In genomic region chr4:139382231-139382630, GRCm38 (mm10) we compare ENCODE assay signal across 9 mouse cellular contexts. TPM values are rescaled to one million over a fixed set of nuclear protein-coding genes. Genes with fewer than 3 reads are reported as not detected.
DNase-seq lines count a peak whose midpoint lies in the region; ATAC-seq and TF ChIP-seq lines count a peak whose summit lies in the region.
"Had no signal": no experiment of that assay in that cellular context is flagged by ENCODE, and none has a peak within 500 bp of the region (broad histone marks: within the 10 kb centered on the region; RNA-seq: fewer than 3 reads in every experiment).

No protein-coding gene starts in this region.

- H3K27ac ChIP-seq in kidney, postnatal 0 days, result no peak overlapping the region
- no peak overlapping the region for H3K27ac ChIP-seq in intestine, embryonic 15.5 days
- H3K27ac ChIP-seq in midbrain, embryonic 14.5 days (replicated peaks; ENCODE audit: low read depth, low read length), result no peak overlapping the region

- no peak for DNase-seq in kidney, postnatal 0 days (ENCODE audit: low spot score)
- DNase-seq in kidney, postnatal 10 days, result no peak
- peak; percentile 32 for DNase-seq in c-Kit-negative CD71-positive TER-119-positive erythroid progenitor cells, embryonic 14.5 days (ENCODE audit: low read depth, low spot score)
- no peak for DNase-seq in midbrain, embryonic 14.5 days
- no peak for DNase-seq in left cerebral cortex, postnatal 36 days (ENCODE audit: low spot score in 2 of 2)
- DNase-seq in frontal cortex, adult 2 months (ENCODE audit: extremely low spot score in 1 of 2, low spot score in 1 of 2), result no peak
- no peak for DNase-seq in ovary, postnatal 10 days (ENCODE audit: low spot score)

- intact Hi-C loops in left cerebral cortex, postnatal 36 days (cut with DNase I), result no loop called here

- H3K4me1 ChIP-seq in kidney, postnatal 0 days (replicated peaks; ENCODE audit: insufficient read depth, low read length), result peaks cover 10% of the 10 kb centered on the region; the same call in 1 of the 2 replicates
- peaks cover 32% of the 10 kb centered on the region for H3K4me1 ChIP-seq in intestine, embryonic 15.5 days (replicated peaks)
- peaks cover 16% of the 10 kb centered on the region for H3K4me1 ChIP-seq in midbrain, embryonic 14.5 days (ENCODE audit: control insufficient read depth, insufficient read depth, low read length)

- 0 out of 2 replicates have a peak, but pooled peaks cover 2% of the 10 kb centered on the region for H3K36me3 ChIP-seq in kidney, postnatal 0 days (ENCODE audit: insufficient read depth, low read length)
- 0 out of 2 replicates have a peak, but pooled peaks cover 2% of the 10 kb centered on the region for H3K36me3 ChIP-seq in intestine, embryonic 15.5 days
- peaks cover 8% of the 10 kb centered on the region; the same call in 1 of the 2 replicates for H3K36me3 ChIP-seq in midbrain, embryonic 14.5 days (ENCODE audit: control insufficient read depth, insufficient read depth, low read length)

- TF ChIP-seq CTCF in kidney, postnatal 0 days (IDR thresholded peaks at IDR 0.05; ENCODE audit: low read depth), result no peak

- H3K4me3 ChIP-seq in kidney, postnatal 0 days (replicated peaks; ENCODE audit: low read depth, low read length), result no peak overlapping the region
- H3K4me3 ChIP-seq in intestine, embryonic 15.5 days (replicated peaks), result no peak overlapping the region
- no peak overlapping the region for H3K4me3 ChIP-seq in midbrain, embryonic 14.5 days (replicated peaks; ENCODE audit: low read depth, low read length)

- H3K9ac ChIP-seq in kidney, postnatal 0 days (ENCODE audit: low read depth, low read length), result 0 out of 2 replicates have a peak overlapping the region, but pooled peaks have one; percentile 13
- 0 out of 2 replicates have a peak overlapping the region, but pooled peaks have one; percentile 1 for H3K9ac ChIP-seq in intestine, embryonic 15.5 days
- H3K9ac ChIP-seq in midbrain, embryonic 14.5 days (replicated peaks; ENCODE audit: low read length), result no peak overlapping the region

- H3K27me3 ChIP-seq in kidney, postnatal 0 days (ENCODE audit: insufficient read depth, low read length), result no peaks in the 10 kb centered on the region
- H3K27me3 ChIP-seq in intestine, embryonic 15.5 days (replicated peaks), result no peaks in the 10 kb centered on the region
- no peaks in the 10 kb centered on the region for H3K27me3 ChIP-seq in midbrain, embryonic 14.5 days (ENCODE audit: control insufficient read depth, insufficient read depth, low read length)

- no peak for ATAC-seq in kidney, postnatal 0 days (replicated peaks; ENCODE audit: low FRiP score, low read depth)
- no peak for ATAC-seq in intestine, embryonic 15.5 days
- no peak for ATAC-seq in midbrain, embryonic 14.5 days (ENCODE audit: low FRiP score, low TSS enrichment)
- ATAC-seq: inflammation-experienced regulatory T-cells, adult 6 months had no signal

- 69% methylated on average over 7 of the region's 7 CpGs for WGBS in kidney, postnatal 0 days
- 71% methylated on average over 7 of the region's 7 CpGs for WGBS in intestine, embryonic 15.5 days
- WGBS in midbrain, embryonic 14.5 days, result 82% methylated on average over 7 of the region's 7 CpGs

- H3K9me3 ChIP-seq in kidney, postnatal 0 days (replicated peaks; ENCODE audit: low read length), result no peaks in the 10 kb centered on the region
- H3K9me3 ChIP-seq in intestine, embryonic 15.5 days, result no peaks in the 10 kb centered on the region
- H3K9me3 ChIP-seq in midbrain, embryonic 14.5 days (ENCODE audit: control insufficient read depth, low read length), result no peaks in the 10 kb centered on the region

- H3K4me2 ChIP-seq in kidney, postnatal 0 days (ENCODE audit: low read length), result no peak overlapping the region; the same call in 1 of the 2 replicates
- H3K4me2 ChIP-seq in intestine, embryonic 15.5 days (replicated peaks), result peak overlapping the region; percentile 28
- peak overlapping the region; percentile 92 for H3K4me2 ChIP-seq in midbrain, embryonic 14.5 days (ENCODE audit: low read length)

RNA-seq across cellular contexts. Expression of gene Ubr4, which starts 29.8 kb away (rescaled TPM):
- polyA plus RNA-seq in kidney, postnatal 0 days (2015; fragmentation: Nextera tagmentation; extraction: Ambion mirVana), result 46.2 and 47.4 TPM in 2 replicates
- 52.7 and 59.0 TPM in 2 replicates for polyA plus RNA-seq in intestine, embryonic 15.5 days (2015; fragmentation: Nextera tagmentation; extraction: Ambion mirVana)
- polyA plus RNA-seq in midbrain, embryonic 14.5 days (2014; fragmentation: Nextera tagmentation; extraction: Ambion mirVana), result 83.3 and 97.3 TPM in 2 replicates
- 100 to 1,000 TPM; 155 to 199 TPM for total RNA-seq in left cerebral cortex, postnatal 36 days (2021)
- polyA plus RNA-seq in frontal cortex, adult 2 months (2012; rRNA removed), result 177 and 186 TPM in 2 replicates

RNA-seq across cellular contexts. Expression of gene Emc1, which starts 29.8 kb away (rescaled TPM):
- 19.0 and 22.6 TPM in 2 replicates for polyA plus RNA-seq in kidney, postnatal 0 days (2015; fragmentation: Nextera tagmentation; extraction: Ambion mirVana)
- polyA plus RNA-seq in intestine, embryonic 15.5 days (2015; fragmentation: Nextera tagmentation; extraction: Ambion mirVana), result 21.2 TPM in 2 replicates
- polyA plus RNA-seq in midbrain, embryonic 14.5 days (2014; fragmentation: Nextera tagmentation; extraction: Ambion mirVana), result 33.5 and 35.2 TPM in 2 replicates
- total RNA-seq in left cerebral cortex, postnatal 36 days (2021), result 10 to 100 TPM; 85.9 to 87.9 TPM
- 68.3 and 71.0 TPM in 2 replicates for polyA plus RNA-seq in frontal cortex, adult 2 months (2012; rRNA removed)

RNA-seq across cellular contexts. Expression of gene Mrto4, which starts 29.9 kb away (rescaled TPM):
- polyA plus RNA-seq in kidney, postnatal 0 days (2015; fragmentation: Nextera tagmentation; extraction: Ambion mirVana), result 68.6 and 71.7 TPM in 2 replicates
- 119 and 122 TPM in 2 replicates for polyA plus RNA-seq in intestine, embryonic 15.5 days (2015; fragmentation: Nextera tagmentation; extraction: Ambion mirVana)
- polyA plus RNA-seq in midbrain, embryonic 14.5 days (2014; fragmentation: Nextera tagmentation; extraction: Ambion mirVana), result 76.5 and 81.1 TPM in 2 replicates
- total RNA-seq in left cerebral cortex, postnatal 36 days (2021), result 10 to 100 TPM; 43.8 to 45.3 TPM
- polyA plus RNA-seq in frontal cortex, adult 2 months (2012; rRNA removed), result 52.7 and 53.6 TPM in 2 replicates
